Mouse (Mus musculus) spleen, adult 18-20 months (tissue): ENCODE measurements around the gene Taf10.

Source experiments
- DNase-seq, 2 experiments: peaks; one replicate each; pipeline ENCODE4 v3.0.0; 2022; ENCODE audit warnings: mixed read lengths in 2 of 2

Gene Taf10

GRCm38 (mm10) chr7:105743926-105744590, at the start of gene Taf10:
Gene Taf10, minus strand, starts transcription at chr7:105744361.
- DNase-seq, result peak; percentile 82 to 87

- no peak for DNase-seq
These were observed 49.5 kb upstream of the Taf10 start for GRCm38 (mm10) chr7:105793701-105794100.

DNA sequence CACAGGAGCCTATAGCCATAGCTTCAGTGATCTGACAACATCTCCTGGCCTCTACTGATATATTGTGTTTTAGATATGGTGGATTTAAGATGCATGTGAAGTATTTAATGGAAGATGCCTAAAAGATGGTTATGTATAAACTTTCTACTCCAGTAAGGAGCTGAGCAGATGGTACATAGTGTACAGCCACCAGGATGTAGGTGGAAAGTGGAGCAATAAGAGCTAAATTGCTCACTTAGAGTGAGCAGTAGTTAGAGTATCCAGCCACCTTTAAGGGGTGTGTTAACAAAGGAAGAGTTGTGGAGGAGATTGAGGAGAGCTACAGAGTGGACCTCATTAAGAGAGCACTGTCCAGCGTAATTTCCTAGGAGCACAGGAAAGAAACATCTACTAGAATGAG, 47.0 kb upstream of the Taf10 start:
- no peak for DNase-seq

GRCm38 (mm10) chr7:105787285-105788140, 43.4 kb upstream of the Taf10 start, which contains the start of gene Dchs1:
Gene Dchs1, minus strand, starts transcription at chr7:105787654.
- DNase-seq, result no peak

DNA sequence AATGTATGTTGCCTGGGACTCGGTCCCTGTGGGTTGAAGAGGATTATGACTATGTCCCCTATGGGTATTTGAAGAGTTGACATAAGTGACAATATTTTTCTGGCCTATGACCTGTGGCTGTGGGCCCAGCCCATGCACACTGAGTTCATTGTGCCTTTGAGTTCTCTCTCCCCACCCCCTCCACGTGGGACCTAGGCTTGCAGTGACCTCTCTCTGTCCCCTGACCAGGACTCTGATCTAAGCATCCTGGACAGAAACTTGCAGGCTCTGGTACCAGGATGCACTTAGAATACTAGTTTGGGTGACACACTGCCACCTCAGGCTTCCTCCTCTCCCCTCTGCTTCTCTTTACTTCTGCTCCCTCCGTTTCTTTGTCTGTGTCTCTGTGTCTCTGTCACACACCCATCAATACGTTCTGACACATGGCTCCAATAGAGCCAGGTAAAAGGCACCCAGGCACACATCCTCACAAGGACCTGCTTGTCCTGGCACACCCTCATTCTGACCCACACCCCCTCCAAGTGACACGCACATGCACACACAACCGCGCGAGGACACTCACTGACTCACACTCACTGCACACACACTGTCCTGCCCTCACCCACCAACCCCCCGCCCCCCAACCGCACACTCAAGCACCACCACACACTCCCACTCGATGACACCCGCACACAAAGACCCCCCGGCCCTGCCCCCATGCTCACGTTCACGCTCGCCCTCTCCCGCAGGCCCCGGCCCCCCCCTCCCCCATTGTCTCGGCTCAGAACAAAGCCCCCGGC, 42.5 kb upstream of the Taf10 start:
- no peak for DNase-seq

DNA sequence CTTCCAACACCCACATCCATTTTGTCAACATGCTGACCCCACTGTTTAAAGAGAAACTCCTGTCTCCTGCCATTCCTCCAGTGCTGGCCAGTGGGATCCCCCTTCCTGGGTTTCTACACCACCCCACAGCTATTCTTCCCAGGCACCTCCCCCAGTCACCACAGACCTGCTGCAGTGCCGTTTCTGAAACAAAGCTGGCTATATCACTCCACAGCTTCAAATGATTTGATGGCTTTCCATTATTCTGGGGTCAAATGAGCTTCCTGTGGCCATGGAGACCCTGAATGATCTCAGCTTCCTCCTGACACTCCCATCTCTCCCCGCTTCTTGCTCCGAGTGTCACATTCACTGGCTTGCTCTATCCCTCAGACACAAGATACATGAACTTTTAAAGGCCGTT, 40.4 kb upstream of the Taf10 start:
- no peak for DNase-seq

GRCm38 (mm10) chr7:105783861-105784260, 39.7 kb upstream of the Taf10 start:
- no peak for DNase-seq

DNA sequence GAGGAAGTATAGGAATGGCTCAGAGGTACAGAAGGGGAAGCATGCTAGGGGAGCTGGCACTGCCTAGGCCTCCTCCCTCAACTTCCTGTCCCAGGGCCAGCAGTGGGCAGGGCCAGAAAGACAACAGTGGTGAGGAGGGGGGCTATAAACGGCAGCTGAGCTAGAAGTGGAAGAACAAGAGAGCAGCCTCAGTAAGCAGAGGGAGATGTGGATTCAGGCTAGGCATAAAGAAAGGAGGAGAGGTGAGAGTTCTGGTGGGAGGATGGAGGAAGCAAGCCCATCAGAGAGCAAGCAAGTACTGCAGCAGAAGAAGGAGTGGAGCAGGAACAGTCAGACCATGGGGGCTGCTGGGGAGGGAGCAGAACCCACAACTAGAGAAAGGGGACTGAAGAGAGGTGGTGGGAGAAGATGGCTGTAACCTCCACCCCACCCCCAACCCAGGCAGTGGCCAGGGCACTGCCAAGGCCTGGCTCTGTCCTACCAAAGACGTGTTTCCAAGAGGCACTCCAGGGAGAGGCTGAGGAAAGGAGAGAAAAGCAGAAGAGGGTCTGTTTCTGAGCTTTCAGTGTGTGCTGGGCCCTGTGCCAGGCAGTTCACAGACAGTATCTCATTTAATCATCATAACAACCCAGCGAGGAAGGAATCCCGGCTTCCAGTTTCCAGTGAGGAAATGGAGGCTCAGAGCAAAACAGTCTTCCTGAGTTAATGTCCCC, 34.5 kb upstream of the Taf10 start:
- peak in 1 of 2 experiments; percentile 51 for DNase-seq

- DNase-seq, result peak in 1 of 2 experiments; percentile 26
These were observed 33.8 kb upstream of the Taf10 start for GRCm38 (mm10) chr7:105777797-105778552.

- DNase-seq, result no peak
These were observed 33.2 kb upstream of the Taf10 start for GRCm38 (mm10) chr7:105777316-105777715.

DNA sequence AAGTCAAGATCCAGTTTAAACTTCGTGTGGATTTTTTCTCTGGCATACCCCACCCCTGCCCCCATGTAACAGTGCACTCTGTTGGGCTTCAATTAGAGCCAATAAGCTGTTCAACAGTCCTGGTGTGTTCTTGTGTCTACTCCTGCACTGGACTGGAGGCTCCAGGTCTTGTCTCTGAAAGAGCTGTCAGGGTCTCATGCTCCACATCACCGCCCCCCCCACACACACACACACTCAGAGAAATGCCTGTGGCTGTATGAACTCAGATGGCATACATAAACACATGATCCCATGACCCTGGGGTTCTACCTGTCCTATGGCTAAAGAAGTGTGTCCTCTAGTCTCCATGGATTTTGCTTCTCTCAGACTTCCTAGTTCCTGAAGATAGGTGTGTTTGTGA, 31.9 kb upstream of the Taf10 start:
- no peak for DNase-seq

GRCm38 (mm10) chr7:105774661-105775060, 30.5 kb upstream of the Taf10 start:
- DNase-seq, result no peak

- no peak for DNase-seq
These were observed 28.9 kb upstream of the Taf10 start for GRCm38 (mm10) chr7:105773041-105773440.

GRCm38 (mm10) chr7:105772331-105772730, 28.2 kb upstream of the Taf10 start:
- no peak for DNase-seq

DNA sequence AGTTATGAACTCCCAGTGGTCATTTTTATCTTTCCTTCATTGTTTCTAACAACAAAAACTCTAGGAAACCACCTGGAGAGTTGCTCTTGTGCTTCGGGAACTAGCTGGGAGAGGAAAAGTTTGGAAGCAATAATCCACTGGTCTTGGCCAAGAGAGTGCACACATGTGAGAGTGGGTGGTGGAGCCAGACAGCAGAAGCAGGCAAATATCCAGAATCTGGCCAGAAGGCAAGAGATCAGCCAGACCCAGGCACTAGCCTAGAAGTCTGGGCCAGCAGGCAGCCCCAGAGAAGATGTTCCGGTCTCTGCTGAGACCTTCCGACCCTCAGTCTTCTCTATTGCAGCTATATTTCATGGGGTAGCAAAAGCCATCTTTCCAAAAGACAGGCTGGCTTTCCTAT, 25.8 kb upstream of the Taf10 start:
- no peak for DNase-seq

DNA sequence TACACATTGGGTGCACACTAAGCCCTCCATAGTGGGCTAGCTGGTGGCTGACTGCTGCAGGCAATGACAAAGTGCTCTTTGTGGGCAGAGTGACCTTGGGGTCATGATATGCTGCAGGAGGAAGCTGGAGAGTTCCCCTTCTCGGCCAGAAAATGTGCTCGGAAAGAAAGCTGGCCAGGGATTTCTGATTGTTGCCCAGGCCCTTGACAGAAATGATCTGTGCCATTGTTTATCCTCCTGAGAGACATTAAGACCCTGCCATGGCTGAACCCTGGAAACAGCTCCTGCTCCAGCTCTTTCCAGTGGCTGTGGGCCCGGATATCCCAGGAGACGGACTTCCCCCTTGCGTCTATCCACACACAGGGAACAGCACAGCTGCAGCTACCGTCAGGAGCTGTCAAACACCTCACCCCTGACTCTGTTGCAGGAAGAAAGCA, 23.6 kb upstream of the Taf10 start:
- DNase-seq, result no peak

DNA sequence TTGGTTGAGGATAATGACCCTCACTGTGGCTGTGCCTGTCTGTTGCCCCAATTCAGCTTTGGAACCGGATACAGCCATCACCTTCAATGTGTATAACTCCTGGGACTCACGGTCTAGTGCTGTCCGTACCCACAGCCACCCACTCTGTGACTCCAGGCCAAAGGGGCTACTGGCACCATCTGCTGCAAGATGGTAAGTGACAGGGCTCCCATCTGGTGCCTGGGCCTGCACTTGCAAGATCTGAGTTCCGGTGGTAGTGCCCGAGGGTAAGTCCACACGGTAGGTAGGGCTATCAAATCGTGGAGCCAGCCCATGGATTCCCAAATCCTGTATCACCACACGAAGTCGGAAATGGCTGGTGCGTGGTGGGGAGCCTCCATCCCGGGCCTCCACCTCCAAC, 20.2 kb upstream of the Taf10 start:
- DNase-seq, result no peak

DNA sequence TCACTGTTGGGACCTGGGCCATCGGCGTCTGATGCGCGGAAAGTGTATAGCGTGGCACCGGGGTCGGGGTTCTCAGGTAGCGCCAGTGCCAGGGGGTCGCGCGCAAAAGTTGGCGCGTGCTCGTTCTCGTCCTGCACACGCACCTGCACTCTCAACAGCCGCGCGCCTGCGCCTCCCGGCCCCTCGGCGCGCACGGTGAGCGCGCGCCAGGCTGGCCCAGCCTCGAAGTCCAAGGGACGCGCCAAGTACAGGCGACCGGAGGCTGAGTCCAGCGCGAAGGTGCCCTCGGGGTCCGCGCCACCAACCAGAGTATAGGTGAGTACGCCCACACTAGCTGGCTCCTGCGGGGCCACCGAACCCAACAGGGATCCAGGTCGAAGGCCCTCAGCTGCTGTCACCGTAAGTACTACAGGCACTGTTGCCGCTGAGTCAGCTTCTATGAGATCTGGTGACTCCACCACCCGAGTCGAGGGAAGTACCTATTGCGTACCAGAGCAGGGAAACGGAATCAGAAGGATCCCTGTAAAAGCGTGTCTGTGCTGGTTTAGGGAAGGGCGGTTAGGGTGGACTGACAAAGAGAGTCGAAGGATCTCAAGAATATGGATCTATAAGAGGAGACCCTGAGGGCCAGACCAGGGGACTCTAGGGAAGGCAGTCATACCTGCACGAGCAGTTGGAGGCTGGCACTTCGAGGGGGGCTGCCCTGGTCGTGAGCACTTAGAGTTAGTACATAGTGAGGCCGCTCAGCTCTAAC, 18.5 kb upstream of the Taf10 start:
- no peak for DNase-seq

GRCm38 (mm10) chr7:105761813-105762484, 17.8 kb upstream of the Taf10 start:
- no peak for DNase-seq

DNA sequence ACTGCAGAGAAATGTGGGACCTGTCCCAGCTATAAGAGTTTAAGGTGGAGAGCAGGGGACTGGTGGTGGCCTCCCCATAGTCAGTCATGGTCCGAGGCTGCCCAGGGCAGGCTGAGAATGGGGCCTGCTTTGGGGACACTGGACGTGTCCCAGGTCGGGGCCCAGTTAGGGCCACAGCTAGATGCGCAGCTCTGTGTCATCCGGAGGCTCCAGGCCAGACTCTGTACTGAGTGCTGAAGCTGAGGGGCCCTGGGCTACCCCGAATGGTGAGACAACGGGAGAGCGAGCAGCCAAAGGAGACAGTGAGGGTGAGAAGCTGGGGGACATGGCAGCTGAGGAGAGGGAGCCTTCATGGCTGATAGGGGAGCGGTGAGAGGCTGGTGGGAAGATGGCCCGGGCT, 9.1 kb upstream of the Taf10 start:
- no peak for DNase-seq

- DNase-seq, result no peak
These were observed 8.6 kb upstream of the Taf10 start for GRCm38 (mm10) chr7:105752716-105753115.
